Mouse (Mus musculus): ENCODE measurements around the gene Xkr7. TPM values are rescaled to one million over a fixed set of nuclear protein-coding genes. Genes with fewer than 3 reads are reported as not detected.

Xkr7 gene
- polyA plus RNA-seq, 1 experiment from 2014 or later, result 0.06 TPM

DNA sequence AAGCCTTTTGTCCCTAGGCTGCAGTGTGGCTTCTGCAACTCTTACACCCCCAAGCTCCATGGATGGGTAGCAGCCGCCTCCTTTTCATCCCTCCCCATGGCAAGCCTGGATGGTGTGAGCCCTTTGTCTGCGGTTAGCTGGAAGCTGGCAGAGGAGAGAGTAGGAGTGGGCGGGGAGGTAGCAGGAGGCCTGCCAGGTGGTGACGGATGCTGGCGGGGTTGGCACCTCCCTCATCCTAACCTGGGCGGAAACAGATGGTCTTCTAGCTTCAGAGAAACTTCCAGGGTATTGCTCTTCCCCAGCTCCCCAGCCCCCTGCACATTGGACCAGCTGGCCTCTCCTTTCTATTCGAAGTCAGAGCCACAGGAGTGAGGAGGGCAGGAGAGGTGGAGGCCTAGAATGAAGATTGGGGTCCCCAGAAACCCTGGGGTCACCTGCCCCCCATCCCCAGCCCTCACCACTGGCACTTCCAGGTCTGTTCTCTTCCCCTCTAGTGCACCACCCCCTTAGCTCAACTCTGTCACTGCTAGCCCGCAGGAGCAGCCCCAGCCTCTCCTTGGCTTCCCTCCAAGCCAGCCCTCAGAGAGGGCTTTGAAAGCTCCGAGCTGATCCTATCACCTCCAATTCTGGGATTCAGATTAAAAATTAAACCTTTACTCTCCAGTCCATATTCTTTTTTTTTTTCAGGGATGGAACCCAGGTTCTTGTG, 17.8 kb downstream of the Xkr7 start:
- Histone ChIP-seq H3K9me3 (ENCODE audit: control insufficient read depth, low read length) (no peaks in the 10 kb centered on the region), H3K27ac (ENCODE audit: low read length) (no peak overlapping the region), H3K9ac (ENCODE audit: low read depth, low read length) (no peak overlapping the region), H3K27me3 (replicated peaks; ENCODE audit: control insufficient read depth, insufficient read depth, low read length) (peaks cover 32% of the 10 kb centered on the region), H3K4me3 (ENCODE audit: low read length) (no peak overlapping the region), H3K4me2 (ENCODE audit: low read depth, low read length) (no peak overlapping the region), H3K36me3 (ENCODE audit: control insufficient read depth, insufficient read depth, low read length) (no peaks in the 10 kb centered on the region), H3K4me1 (ENCODE audit: control insufficient read depth, insufficient read depth, low read length) (peaks cover 4% of the 10 kb centered on the region; the same call in 1 of the 2 replicates)
- no peak for ATAC-seq
- 28% methylated on average over 9 of the region's 9 CpGs for WGBS

- H3K27ac ChIP-seq (ENCODE audit: low read length), result no peak overlapping the region
- H3K4me2 ChIP-seq (ENCODE audit: low read depth, low read length), result no peak overlapping the region
- ATAC-seq, result no peak
- WGBS, result 86% methylated on average over 4 of the region's 4 CpGs
- no peaks in the 10 kb centered on the region for H3K9me3 ChIP-seq (ENCODE audit: control insufficient read depth, low read length)
- H3K27me3 ChIP-seq (replicated peaks; ENCODE audit: control insufficient read depth, insufficient read depth, low read length), result peaks cover 34% of the 10 kb centered on the region
- H3K4me1 ChIP-seq (ENCODE audit: control insufficient read depth, insufficient read depth, low read length), result peaks cover 4% of the 10 kb centered on the region; the same call in 1 of the 2 replicates
- H3K36me3 ChIP-seq (ENCODE audit: control insufficient read depth, insufficient read depth, low read length), result no peaks in the 10 kb centered on the region
- no peak overlapping the region for H3K4me3 ChIP-seq (ENCODE audit: low read length)
- H3K9ac ChIP-seq (ENCODE audit: low read depth, low read length), result no peak overlapping the region
These were observed 18.3 kb downstream of the Xkr7 start for GRCm38 (mm10) chr2:153049997-153050358.

DNA sequence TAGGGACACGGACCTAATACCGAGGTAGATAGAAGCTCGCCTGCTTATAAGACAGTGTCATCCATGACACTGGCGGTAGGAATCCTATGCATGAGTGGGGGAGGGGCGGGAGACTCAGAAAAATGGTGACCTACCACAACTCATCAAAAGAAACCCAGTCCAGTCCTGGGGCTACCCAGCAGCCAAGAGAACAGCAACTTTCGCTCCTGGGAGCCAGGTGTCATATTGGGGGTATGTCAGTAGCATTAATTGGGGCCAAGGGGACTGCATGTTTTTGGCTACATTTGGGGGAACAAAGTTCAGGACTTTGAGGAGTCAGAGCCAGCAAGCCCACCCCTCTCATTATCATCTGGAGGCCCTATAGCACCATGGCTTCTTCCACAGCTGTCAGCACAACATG, 19.4 kb downstream of the Xkr7 start:
- Histone ChIP-seq H3K27ac (ENCODE audit: low read length) (no peak overlapping the region), H3K4me3 (ENCODE audit: low read length) (no peak overlapping the region), H3K27me3 (replicated peaks; ENCODE audit: control insufficient read depth, insufficient read depth, low read length) (peaks cover 34% of the 10 kb centered on the region), H3K4me1 (ENCODE audit: control insufficient read depth, insufficient read depth, low read length) (peaks cover 1% of the 10 kb centered on the region; the same call in 1 of the 2 replicates), H3K9ac (ENCODE audit: low read depth, low read length) (no peak overlapping the region), H3K36me3 (ENCODE audit: control insufficient read depth, insufficient read depth, low read length) (no peaks in the 10 kb centered on the region), H3K9me3 (ENCODE audit: control insufficient read depth, low read length) (no peaks in the 10 kb centered on the region), H3K4me2 (ENCODE audit: low read depth, low read length) (no peak overlapping the region)
- WGBS, result 72% methylated on average over 6 of the region's 6 CpGs
- no peak for ATAC-seq

DNA sequence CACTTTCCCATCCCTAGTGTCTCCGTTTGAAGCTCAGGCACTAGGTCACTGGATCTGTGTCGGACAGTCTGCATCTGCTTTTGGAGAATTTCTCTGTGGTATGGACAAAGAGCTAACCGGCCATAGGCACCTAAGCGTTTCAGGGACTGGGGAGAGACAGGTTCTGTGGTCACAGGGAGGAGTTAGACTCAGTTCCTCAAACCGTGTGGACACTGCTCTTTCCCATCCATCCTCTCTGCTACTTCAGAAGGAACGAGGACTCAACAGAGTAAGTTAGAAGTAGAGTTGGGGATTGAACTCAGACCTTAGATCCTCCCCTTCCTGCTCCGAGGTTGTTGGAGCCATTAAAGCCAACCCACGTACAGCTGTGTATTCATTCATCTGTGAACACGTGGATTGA, 19.9 kb downstream of the Xkr7 start:
- no peak overlapping the region for H3K9ac ChIP-seq (ENCODE audit: low read depth, low read length)
- peaks cover 34% of the 10 kb centered on the region for H3K27me3 ChIP-seq (replicated peaks; ENCODE audit: control insufficient read depth, insufficient read depth, low read length)
- no peak overlapping the region for H3K4me2 ChIP-seq (ENCODE audit: low read depth, low read length)
- H3K4me1 ChIP-seq (ENCODE audit: control insufficient read depth, insufficient read depth, low read length), result no peaks in the 10 kb centered on the region; the same call in 1 of the 2 replicates
- H3K36me3 ChIP-seq (ENCODE audit: control insufficient read depth, insufficient read depth, low read length), result no peaks in the 10 kb centered on the region
- WGBS, result 75% methylated on average over 9 of the region's 9 CpGs
- ATAC-seq, result no peak
- H3K27ac ChIP-seq (ENCODE audit: low read length), result no peak overlapping the region
- no peak overlapping the region for H3K4me3 ChIP-seq (ENCODE audit: low read length)
- no peaks in the 10 kb centered on the region for H3K9me3 ChIP-seq (ENCODE audit: control insufficient read depth, low read length)

DNA sequence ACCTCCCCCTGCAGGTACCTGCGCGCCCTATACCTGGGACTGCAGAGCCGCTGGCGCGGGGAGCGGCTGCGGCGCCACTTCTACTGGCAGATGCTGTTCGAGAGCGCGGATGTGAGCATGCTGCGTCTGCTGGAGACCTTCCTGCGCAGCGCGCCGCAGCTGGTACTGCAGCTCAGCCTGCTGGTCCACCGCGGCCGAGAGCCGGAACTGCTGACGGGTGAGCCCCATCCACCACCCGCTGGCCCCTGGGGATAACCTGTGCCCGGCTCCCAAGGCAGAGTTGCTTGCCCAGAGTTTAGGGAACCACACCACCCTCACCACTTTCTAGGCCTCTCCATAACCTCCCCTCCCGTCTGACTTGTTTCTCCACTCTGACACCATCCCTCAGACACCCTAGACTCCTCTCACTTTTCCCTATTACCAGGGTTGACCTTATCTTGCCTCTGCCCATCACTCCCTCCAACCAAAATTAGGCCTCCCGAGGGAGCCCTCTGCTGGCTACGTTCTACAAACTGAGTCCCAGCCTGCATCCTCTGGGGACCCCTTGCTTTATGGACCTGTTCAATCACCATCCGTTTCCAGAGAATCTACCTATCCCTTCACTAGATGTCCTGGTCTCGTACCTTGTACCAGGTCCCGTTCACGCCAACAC, 21.2 kb downstream of the Xkr7 start:
- no peaks in the 10 kb centered on the region; the same call in 1 of the 2 replicates for H3K4me1 ChIP-seq (ENCODE audit: control insufficient read depth, insufficient read depth, low read length)
- no peak overlapping the region for H3K27ac ChIP-seq (ENCODE audit: low read length)
- ATAC-seq, result no peak
- H3K27me3 ChIP-seq (replicated peaks; ENCODE audit: control insufficient read depth, insufficient read depth, low read length), result peaks cover 34% of the 10 kb centered on the region
- no peak overlapping the region for H3K4me2 ChIP-seq (ENCODE audit: low read depth, low read length)
- H3K36me3 ChIP-seq (ENCODE audit: control insufficient read depth, insufficient read depth, low read length), result no peaks in the 10 kb centered on the region
- WGBS, result 6% methylated on average over 30 of the region's 30 CpGs
- no peak overlapping the region for H3K9ac ChIP-seq (ENCODE audit: low read depth, low read length)
- H3K9me3 ChIP-seq (ENCODE audit: control insufficient read depth, low read length), result no peaks in the 10 kb centered on the region
- no peak overlapping the region for H3K4me3 ChIP-seq (ENCODE audit: low read length)

- Histone ChIP-seq H3K9ac (ENCODE audit: low read depth, low read length) (no peak overlapping the region), H3K4me1 (ENCODE audit: control insufficient read depth, insufficient read depth, low read length) (no peaks in the 10 kb centered on the region; the same call in 1 of the 2 replicates), H3K4me3 (ENCODE audit: low read length) (no peak overlapping the region), H3K36me3 (ENCODE audit: control insufficient read depth, insufficient read depth, low read length) (no peaks in the 10 kb centered on the region), H3K27me3 (replicated peaks; ENCODE audit: control insufficient read depth, insufficient read depth, low read length) (peaks cover 34% of the 10 kb centered on the region), H3K27ac (ENCODE audit: low read length) (no peak overlapping the region), H3K4me2 (ENCODE audit: low read depth, low read length) (no peak overlapping the region), H3K9me3 (ENCODE audit: control insufficient read depth, low read length) (no peaks in the 10 kb centered on the region)
- ATAC-seq, result no peak
- 85% methylated on average over 8 of the region's 8 CpGs for WGBS
These were observed 22.2 kb downstream of the Xkr7 start for GRCm38 (mm10) chr2:153053896-153054295.

DNA sequence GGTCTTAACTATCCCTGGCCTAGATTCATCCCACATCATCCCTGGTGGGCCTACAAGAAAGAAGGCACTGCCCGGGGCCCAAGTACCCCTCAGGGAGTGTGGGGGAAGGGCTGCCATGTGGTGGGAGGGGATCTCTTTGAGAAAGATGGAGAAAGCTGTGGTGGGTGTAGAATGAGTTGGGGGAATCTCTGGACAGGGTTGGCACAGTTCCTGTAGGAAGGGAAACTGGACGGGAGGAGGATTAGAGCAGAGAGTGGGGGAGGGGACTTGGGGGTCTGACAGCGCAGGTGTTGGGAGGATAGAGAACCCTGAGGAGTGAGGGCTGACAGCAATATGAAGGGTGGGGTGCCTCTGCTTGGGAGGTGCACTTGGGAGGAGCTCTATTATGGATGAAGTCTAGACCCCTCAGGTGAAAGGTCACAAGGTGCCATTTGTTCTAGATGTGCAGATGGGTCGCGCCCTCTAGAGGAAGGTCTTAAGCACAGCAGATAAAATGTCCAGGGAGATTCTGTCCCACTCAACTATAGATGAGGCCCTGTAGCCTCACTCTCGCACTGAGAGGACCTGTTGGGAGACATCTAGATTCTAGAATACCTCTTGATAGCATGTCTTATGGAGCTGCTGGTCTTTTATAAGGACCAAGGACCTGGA, 23.7 kb downstream of the Xkr7 start:
- Histone ChIP-seq H3K36me3 (ENCODE audit: control insufficient read depth, insufficient read depth, low read length) (no peaks in the 10 kb centered on the region), H3K9me3 (ENCODE audit: control insufficient read depth, low read length) (no peaks in the 10 kb centered on the region), H3K9ac (ENCODE audit: low read depth, low read length) (no peak overlapping the region), H3K4me1 (ENCODE audit: control insufficient read depth, insufficient read depth, low read length) (no peaks in the 10 kb centered on the region; the same call in 1 of the 2 replicates), H3K4me3 (ENCODE audit: low read length) (no peak overlapping the region), H3K27ac (ENCODE audit: low read length) (no peak overlapping the region), H3K4me2 (ENCODE audit: low read depth, low read length) (no peak overlapping the region), H3K27me3 (replicated peaks; ENCODE audit: control insufficient read depth, insufficient read depth, low read length) (peaks cover 34% of the 10 kb centered on the region)
- ATAC-seq, result no peak
- WGBS, result 57% methylated on average over 6 of the region's 6 CpGs

DNA sequence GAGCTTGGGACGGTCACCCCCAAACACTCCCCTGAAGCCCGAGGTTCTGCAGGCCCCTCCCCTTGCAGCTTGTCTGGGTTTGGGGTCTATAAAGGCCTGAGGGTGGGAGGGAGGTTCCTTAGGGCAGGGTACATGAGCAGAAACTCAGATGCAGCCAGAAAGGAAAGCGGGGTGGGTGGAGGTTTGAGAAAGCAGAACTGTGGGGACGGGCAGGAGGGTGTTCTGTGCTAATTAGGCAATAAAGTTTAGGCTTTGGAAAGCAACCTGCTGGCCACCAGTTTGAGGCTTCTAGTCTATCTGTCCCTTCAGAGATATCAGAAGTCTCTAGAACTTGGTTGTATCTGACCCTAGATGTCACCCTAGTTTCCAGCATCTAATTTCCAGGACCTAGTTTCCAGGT, 26.7 kb downstream of the Xkr7 start:
- Histone ChIP-seq H3K36me3 (ENCODE audit: control insufficient read depth, insufficient read depth, low read length) (no peaks in the 10 kb centered on the region), H3K27me3 (replicated peaks; ENCODE audit: control insufficient read depth, insufficient read depth, low read length) (peaks cover 12% of the 10 kb centered on the region), H3K4me2 (ENCODE audit: low read depth, low read length) (no peak overlapping the region), H3K4me3 (ENCODE audit: low read length) (no peak overlapping the region), H3K9me3 (ENCODE audit: control insufficient read depth, low read length) (no peaks in the 10 kb centered on the region), H3K9ac (ENCODE audit: low read depth, low read length) (no peak overlapping the region), H3K4me1 (ENCODE audit: control insufficient read depth, insufficient read depth, low read length) (no peaks in the 10 kb centered on the region), H3K27ac (ENCODE audit: low read length) (no peak overlapping the region)
- ATAC-seq, result no peak
- WGBS, result 77% methylated on average over 4 of the region's 4 CpGs

- WGBS, result 79% methylated on average over 7 of the region's 7 CpGs
- H3K27ac ChIP-seq (ENCODE audit: low read length), result no peak overlapping the region
These were observed 28.6 kb downstream of the Xkr7 start for GRCm38 (mm10) chr2:153060216-153060615.

More at GRCm38 (mm10) chr2:153060216-153060615, 28.6 kb downstream of the Xkr7 start:
- Histone ChIP-seq H3K4me3 (ENCODE audit: low read length) (no peak overlapping the region), H3K27me3 (replicated peaks; ENCODE audit: control insufficient read depth, insufficient read depth, low read length) (no peaks in the 10 kb centered on the region), H3K4me2 (ENCODE audit: low read depth, low read length) (no peak overlapping the region), H3K36me3 (ENCODE audit: control insufficient read depth, insufficient read depth, low read length) (no peaks in the 10 kb centered on the region), H3K4me1 (ENCODE audit: control insufficient read depth, insufficient read depth, low read length) (no peaks in the 10 kb centered on the region), H3K9me3 (ENCODE audit: control insufficient read depth, low read length) (no peaks in the 10 kb centered on the region), H3K9ac (ENCODE audit: low read depth, low read length) (no peak overlapping the region)
- no peak for ATAC-seq
